Mouse (Mus musculus) thymus, postnatal 10 days (tissue): ENCODE data around the gene Avil.

Source experiments
- DNase-seq, 2 experiments: peaks; one replicate each; pipeline ENCODE4 v3.0.0; 2021; ENCODE audit warnings: low spot score in 2 of 2

Gene Avil

GRCm38 (mm10) chr10:127000529-127000928 lies at the start of gene Avil:
Avil (plus strand) TSS chr10:127000709.
- DNase-seq = no peak

- DNase-seq = no peak
Measured at GRCm38 (mm10) chr10:126952375-126952774, 48.1 kb upstream of the Avil start.

- DNase-seq = no peak
Measured at GRCm38 (mm10) chr10:126953029-126953471, 47.5 kb upstream of the Avil start.

- DNase-seq = no peak
Measured at GRCm38 (mm10) chr10:126956692-126957358, 43.7 kb upstream of the Avil start.

GRCm38 (mm10) chr10:126957359-126958107 lies 43.0 kb upstream of the Avil start:
- DNase-seq = no peak

GRCm38 (mm10) chr10:126960496-126960895 lies 40.0 kb upstream of the Avil start:
- DNase-seq = no peak

GRCm38 (mm10) chr10:126961757-126962156 lies 38.8 kb upstream of the Avil start:
- no peak for DNase-seq

GRCm38 (mm10) chr10:126962271-126962965 lies 38.1 kb upstream of the Avil start:
- no peak for DNase-seq

GRCm38 (mm10) chr10:126962966-126963330 lies 37.6 kb upstream of the Avil start:
- DNase-seq = no peak

- no peak for DNase-seq
Measured at GRCm38 (mm10) chr10:126963821-126964220, 36.7 kb upstream of the Avil start.

- no peak for DNase-seq
Measured at GRCm38 (mm10) chr10:126971363-126972050, 29.0 kb upstream of the Avil start.

GRCm38 (mm10) chr10:126972051-126972725 lies 28.3 kb upstream of the Avil start:
- no peak for DNase-seq

GRCm38 (mm10) chr10:126972988-126973387 lies 27.5 kb upstream of the Avil start:
- DNase-seq = no peak

GRCm38 (mm10) chr10:126975706-126976105 lies 24.8 kb upstream of the Avil start:
- no peak for DNase-seq

GRCm38 (mm10) chr10:126977076-126977475 lies 23.4 kb upstream of the Avil start:
- DNase-seq = no peak

GRCm38 (mm10) chr10:126978277-126978994 lies 22.1 kb upstream of the Avil start, which contains the start of gene Ctdsp2:
Ctdsp2 (plus strand) TSS chr10:126978717.
- DNase-seq = peak; percentile 97 to 98

- peak; percentile 38 to 42 for DNase-seq
Measured at GRCm38 (mm10) chr10:126979121-126979635, 21.3 kb upstream of the Avil start.

- peak; percentile 25 to 31 for DNase-seq
Measured at GRCm38 (mm10) chr10:126979636-126980151, 20.8 kb upstream of the Avil start.

GRCm38 (mm10) chr10:126980221-126980932 lies 20.1 kb upstream of the Avil start:
- peak; percentile 7 to 22 for DNase-seq
